Mouse (Mus musculus) heart, adult 2 months (tissue): ENCODE measurements at regions not wholly inside any gene's neighbourhood (a gene's known extent, or its start where the extent isn't known, plus 50 kb on each side); places are given as distances from the start of the nearest gene placed in this dataset.

Source experiments
- DNase-seq, 2 experiments: peaks; one replicate each; pipeline ENCODE4 v3.0.0; 2021
- H3K27ac ChIP-seq: fragments of 200-600 bp; 2 replicates; pipeline ENCODE4 v1.8.1; 2022
- H3K27me3 ChIP-seq: fragments of 200-500 bp; 2 replicates; pipeline ENCODE4 v1.6.1; 2012; ENCODE audit warnings: mild to moderate bottlenecking, low read length, inconsistent platforms, mixed read lengths; ENCODE audit not compliant: control insufficient read depth, insufficient read depth
- H3K36me3 ChIP-seq: fragments of 200-500 bp; 2 replicates; pipeline ENCODE4 v1.6.1; 2012; ENCODE audit warnings: low read length, inconsistent platforms; ENCODE audit not compliant: control insufficient read depth, insufficient read depth
- H3K4me1 ChIP-seq: fragments of 200-500 bp; 2 replicates; pipeline ENCODE4 v1.6.1; 2011; ENCODE audit warnings: low read length; ENCODE audit not compliant: control insufficient read depth, insufficient read depth
- H3K4me3 ChIP-seq: fragments of 200-600 bp; 2 replicates; pipeline ENCODE4 v1.8.1; 2022
- H3K79me2 ChIP-seq: fragments of 200-500 bp; replicated peaks from 2 replicates; pipeline ENCODE4 v1.6.1; 2012; ENCODE audit warnings: mild to moderate bottlenecking, inconsistent platforms, low read length, moderate library complexity, mixed read lengths; ENCODE audit not compliant: control insufficient read depth, insufficient read depth
- H3K9ac ChIP-seq: fragments of 200-500 bp; 2 replicates; pipeline ENCODE4 v1.6.1; 2012; ENCODE audit warnings: low read depth, mild to moderate bottlenecking, control low read depth, inconsistent platforms, low read length, mixed read lengths
- CTCF ChIP-seq: fragments of 200-600 bp; IDR thresholded peaks from 2 replicates; pipeline ENCODE4 v1.8.1; 2022; ENCODE audit warnings: antibody characterized with exemption, mild to moderate bottlenecking, moderate library complexity
- EP300 ChIP-seq: fragments of 200-500 bp; IDR thresholded peaks from 2 replicates; pipeline ENCODE4 v1.6.1; 2011; ENCODE audit warnings: low read depth, low read length, control low read depth; ENCODE audit not compliant: insufficient read depth
- POLR2A ChIP-seq: fragments of 200-500 bp; IDR thresholded peaks from 2 replicates; pipeline ENCODE4 v1.6.1; 2011; ENCODE audit warnings: mild to moderate bottlenecking, low read depth, low read length, control low read depth; ENCODE audit not compliant: insufficient read depth
- WGBS: fragments of 180-500 bp; shearing (Covaris S2); methylation state at CpG from one replicate; pipeline ENCODE4 v1.1.7; 2018; 5-methylcytosine and 5-hydroxymethylcytosine counted together
- intact Hi-C: fragments of 180-260 bp; cut with DNase I; formaldehyde crosslinking; loops from one replicate; pipeline ENCODE4 v1.15.1; 2025

- DNase-seq = no peak
- 87% methylated on average over 2 of the region's 2 CpGs for WGBS
- H3K36me3 ChIP-seq = no peaks in the 10 kb centered on the region
- H3K4me1 ChIP-seq = no peaks in the 10 kb centered on the region
- no peak overlapping the region for H3K9ac ChIP-seq
- H3K27ac ChIP-seq = no peak overlapping the region
- no peaks in the 10 kb centered on the region for H3K27me3 ChIP-seq
- no peak for TF ChIP-seq EP300
- no peak for TF ChIP-seq CTCF
- TF ChIP-seq POLR2A = no peak
- no peaks in the 10 kb centered on the region for H3K79me2 ChIP-seq
- intact Hi-C loops = no loop called here
- no peak overlapping the region for H3K4me3 ChIP-seq
Observed at GRCm38 (mm10) chr3:132565755-132566154, 63.9 kb upstream of the Gimd1 start.

- DNase-seq = no peak
- Histone ChIP-seq H3K27me3 (no peaks in the 10 kb centered on the region), H3K27ac (no peak overlapping the region), H3K9ac (no peak overlapping the region), H3K36me3 (no peaks in the 10 kb centered on the region), H3K4me1 (no peaks in the 10 kb centered on the region), H3K79me2 (no peaks in the 10 kb centered on the region), H3K4me3 (no peak overlapping the region)
- WGBS = 37% methylated on average over 7 of the region's 7 CpGs
- intact Hi-C loops = no loop called here
- TF ChIP-seq EP300 (no peak), POLR2A (no peak), CTCF (no peak)
Observed at GRCm38 (mm10) chr3:132566301-132566700, 63.3 kb upstream of the Gimd1 start.
